Mouse (Mus musculus): ENCODE measurements around the gene 4933427D14Rik.

DNA sequence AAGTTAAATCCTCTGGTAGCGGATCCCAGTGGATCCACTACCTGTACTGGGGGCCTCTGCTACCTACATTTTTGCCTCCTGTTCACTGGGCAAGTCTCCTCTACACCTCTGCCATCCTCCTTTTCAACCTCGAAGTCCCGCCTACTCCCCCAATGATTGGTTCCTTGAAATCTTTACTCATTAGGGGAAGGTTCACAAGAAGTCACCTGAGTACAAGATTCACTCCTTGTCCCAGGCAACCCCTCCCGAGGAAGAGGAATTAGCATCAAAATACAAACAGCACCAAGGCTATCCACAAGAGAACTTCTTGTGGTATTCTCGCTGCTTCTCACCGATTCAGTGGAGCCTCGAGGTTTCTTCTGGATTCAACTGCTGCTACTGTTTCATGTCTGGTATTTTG, 24.8 kb upstream of the 4933427D14Rik start:
- no peak for TF ChIP-seq CTCF (IDR thresholded peaks at IDR 0.05; ENCODE audit: borderline replicate concordance, insufficient read depth, low read depth, low read length)
- no peak for TF ChIP-seq POLR2A (IDR thresholded peaks at IDR 0.05; ENCODE audit: borderline replicate concordance, insufficient read depth, low read length)
